Mouse (Mus musculus): ENCODE results near the gene Pigk.

DNA sequence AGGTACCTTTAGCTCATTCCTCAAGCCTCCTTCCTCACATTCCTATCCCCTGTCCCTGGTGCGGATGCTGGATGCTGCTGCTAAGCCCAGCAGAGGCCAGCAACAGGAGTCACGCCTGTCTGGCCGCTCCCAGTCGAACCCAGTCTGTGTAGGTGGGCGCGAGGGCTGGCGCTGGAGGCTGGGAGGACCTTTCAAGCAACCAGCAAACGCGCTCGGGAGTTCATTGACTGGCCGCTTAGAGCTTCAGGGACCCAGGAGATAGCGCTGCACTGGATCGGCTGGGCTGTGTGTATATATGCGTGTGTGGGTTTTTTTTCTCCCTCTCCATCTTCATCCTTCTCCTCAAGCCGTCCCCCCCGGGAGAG, 46.9 kb upstream of the Pigk start:
- TF ChIP-seq CTCF (IDR thresholded peaks at IDR 0.05) (no peak), EP300 (IDR thresholded peaks at IDR 0.05) (no peak)
